Mouse (Mus musculus) brown adipose tissue, adult 24 weeks (tissue): ENCODE results near the gene Nrxn1. TPM values are rescaled to one million over a fixed set of nuclear protein-coding genes. Genes with fewer than 3 reads are reported as not detected.

Experiments used
- H3K27ac ChIP-seq: fragments of 200-500 bp; replicated peaks from 2 replicates; pipeline ENCODE4 v1.5.1; 2012; ENCODE audit warnings: low read depth, mild to moderate bottlenecking, low read length
- H3K4me1 ChIP-seq: fragments of 200-500 bp; 2 replicates; pipeline ENCODE4 v1.6.1; 2012; ENCODE audit warnings: low read length, mixed read lengths; ENCODE audit not compliant: control insufficient read depth, insufficient read depth, insufficient read length
- H3K4me3 ChIP-seq: fragments of 200-500 bp; 2 replicates; pipeline ENCODE4 v1.5.1; 2012; ENCODE audit warnings: low read depth, mild to moderate bottlenecking, low read length, moderate library complexity; ENCODE audit not compliant: insufficient read depth
- polyA plus RNA-seq: library from polyadenylated mRNA; stranded (reverse); fragments of >200 nt; gene quantifications from 2 replicates; pipeline ENCODE4 v1.2.4, GENCODE M21; 2012; ENCODE audit not compliant: missing spikeins, insufficient read depth, insufficient read length

Gene Nrxn1
- polyA plus RNA-seq, 1 experiment: 0.67 TPM

DNA sequence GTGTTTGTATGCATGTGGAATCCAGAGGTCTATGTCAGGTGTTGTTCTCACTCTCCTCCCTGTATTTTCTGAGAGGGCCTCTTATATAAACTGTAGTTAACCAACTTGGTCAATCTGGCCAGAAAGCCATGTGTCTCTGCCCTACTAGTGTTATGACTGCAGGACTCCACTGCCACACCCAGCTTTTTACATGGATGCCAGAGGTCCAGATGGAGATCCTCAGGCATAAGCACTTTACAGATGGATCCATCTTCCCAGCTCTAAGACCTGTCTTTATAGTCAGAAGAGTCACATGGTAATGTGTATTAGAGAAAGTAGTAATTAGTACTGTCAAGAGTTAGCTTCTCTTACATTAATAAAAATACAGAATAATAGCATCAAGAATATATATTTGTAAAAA, 285.7 kb downstream of the Nrxn1 start:
- Histone ChIP-seq H3K27ac (no peak overlapping the region), H3K4me3 (no peak overlapping the region)

DNA sequence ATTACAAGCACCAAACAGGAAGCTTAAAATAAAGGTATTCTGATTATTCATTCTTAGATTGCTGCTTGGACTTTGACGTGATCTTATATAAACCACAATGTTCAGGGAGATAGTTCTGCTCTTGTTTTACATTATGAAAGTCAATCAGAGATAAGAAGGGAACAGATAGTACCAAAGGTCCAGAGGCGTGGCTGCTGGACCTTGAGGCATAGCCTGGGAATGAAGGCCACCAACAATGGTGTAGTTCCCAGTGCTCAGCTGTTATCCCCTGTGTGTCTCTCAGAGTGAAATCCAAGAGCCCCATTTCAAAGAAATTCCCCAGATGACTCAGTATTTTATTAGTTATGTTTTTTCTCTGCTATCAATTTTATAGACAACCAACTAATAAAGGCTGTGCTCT, 294.2 kb downstream of the Nrxn1 start:
- H3K4me1 ChIP-seq: no peaks in the 10 kb centered on the region
- no peak overlapping the region for H3K4me3 ChIP-seq
- no peak overlapping the region for H3K27ac ChIP-seq

More for the DNA sequence above, 285.7 kb downstream of the Nrxn1 start:
- H3K4me1 ChIP-seq: no peaks in the 10 kb centered on the region

GRCm38 (mm10) chr17:90797659-90798288, 295.1 kb downstream of the Nrxn1 start:
- Histone ChIP-seq H3K27ac (no peak overlapping the region), H3K4me1 (no peaks in the 10 kb centered on the region), H3K4me3 (no peak overlapping the region)

DNA sequence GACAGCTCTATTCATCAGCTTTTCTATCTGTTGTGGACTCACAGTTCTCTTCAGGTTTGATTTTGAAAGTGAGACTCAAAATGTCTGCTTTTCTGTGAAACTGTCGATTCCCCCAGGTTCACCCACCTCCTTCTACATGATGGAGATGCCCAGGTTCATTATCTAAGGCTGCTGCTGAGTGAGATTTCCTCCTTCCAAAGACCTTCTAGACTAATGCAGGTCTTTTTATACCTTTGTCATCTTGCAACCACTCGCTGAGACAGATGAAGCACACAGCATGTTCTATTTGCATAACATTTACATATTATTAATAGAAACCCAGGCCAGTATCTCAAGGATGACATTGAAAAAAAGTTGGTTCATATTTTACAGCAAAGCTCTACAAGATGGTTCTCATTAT, 295.9 kb downstream of the Nrxn1 start:
- Histone ChIP-seq H3K4me1 (no peaks in the 10 kb centered on the region), H3K27ac (no peak overlapping the region), H3K4me3 (no peak overlapping the region)

DNA sequence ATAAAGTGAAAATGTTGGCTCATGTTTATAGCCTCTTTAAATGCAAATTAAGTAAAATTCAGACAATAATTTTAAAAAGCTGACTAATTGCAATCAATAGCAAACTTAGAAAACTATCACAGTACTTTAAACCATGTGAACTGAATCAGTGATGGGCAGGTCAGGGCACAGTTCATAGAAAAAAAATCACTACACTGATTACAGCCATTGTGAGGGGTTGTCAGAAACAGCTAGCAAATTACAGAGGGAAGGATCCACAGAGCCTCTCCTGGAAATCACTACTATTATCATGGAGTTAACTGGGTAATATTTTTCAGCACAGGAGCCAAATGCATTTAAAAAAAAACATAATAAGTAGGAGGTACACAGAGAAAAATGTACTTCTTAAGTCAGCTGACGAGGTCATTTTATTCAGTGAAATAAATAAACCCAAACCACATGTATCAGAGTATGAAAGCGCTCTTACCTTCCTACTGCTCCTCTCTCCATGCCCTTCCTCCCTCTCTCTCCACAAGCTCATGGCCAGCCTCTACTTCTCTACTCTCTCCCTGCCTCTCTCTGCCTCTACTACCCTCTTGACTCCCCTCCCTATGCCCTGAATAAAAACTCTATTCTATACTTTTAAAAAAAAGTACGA, 304.3 kb downstream of the Nrxn1 start:
- Histone ChIP-seq H3K4me1 (no peaks in the 10 kb centered on the region), H3K27ac (no peak overlapping the region), H3K4me3 (no peak overlapping the region)

DNA sequence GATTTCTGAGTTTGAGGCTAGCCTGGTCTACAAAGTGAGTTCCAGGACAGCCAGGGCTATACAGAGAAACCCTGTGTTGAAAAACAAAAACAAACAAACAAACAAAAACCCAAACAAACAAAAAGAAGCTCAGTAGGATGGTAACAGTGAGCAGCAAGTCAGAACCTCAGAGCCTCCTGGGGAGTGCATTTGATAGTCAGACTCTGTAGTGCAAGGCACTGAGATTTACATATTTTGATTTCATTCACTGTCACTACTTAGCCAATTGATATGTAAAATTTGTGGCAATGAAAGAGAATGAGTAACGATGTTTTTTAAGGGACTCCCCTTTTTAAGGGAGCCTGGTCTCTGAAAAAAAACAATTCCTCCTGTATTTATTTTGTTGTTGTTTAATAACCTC, 304.8 kb downstream of the Nrxn1 start:
- H3K27ac ChIP-seq: no peak overlapping the region
- no peaks in the 10 kb centered on the region for H3K4me1 ChIP-seq
- H3K4me3 ChIP-seq: no peak overlapping the region

GRCm38 (mm10) chr17:90787121-90787788, 305.6 kb downstream of the Nrxn1 start:
- H3K4me3 ChIP-seq: no peak overlapping the region
- H3K27ac ChIP-seq: no peak overlapping the region
- no peaks in the 10 kb centered on the region for H3K4me1 ChIP-seq

DNA sequence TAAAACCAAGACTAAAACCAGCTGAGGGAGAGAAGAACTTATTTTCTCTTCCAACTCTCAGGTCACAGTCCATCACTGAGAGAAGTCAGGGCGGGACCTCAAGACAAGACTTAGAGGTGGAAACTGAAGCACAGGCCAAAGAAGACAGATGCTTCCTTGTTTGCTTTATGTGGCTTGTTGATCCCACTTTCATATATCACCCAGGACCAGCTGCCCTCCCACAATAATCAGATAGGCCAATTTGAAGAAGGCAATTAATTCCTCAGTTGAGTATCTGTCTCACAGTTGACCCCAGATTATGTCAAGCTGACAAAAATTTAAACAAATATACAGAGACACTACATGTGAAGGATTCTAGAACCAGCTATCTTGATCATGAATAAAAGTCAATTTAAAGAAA, 312.4 kb downstream of the Nrxn1 start:
- Histone ChIP-seq H3K4me3 (no peak overlapping the region), H3K4me1 (no peaks in the 10 kb centered on the region), H3K27ac (no peak overlapping the region)

- no peak overlapping the region for H3K27ac ChIP-seq
- H3K4me3 ChIP-seq: no peak overlapping the region
- H3K4me1 ChIP-seq: no peaks in the 10 kb centered on the region
These were observed 317.5 kb downstream of the Nrxn1 start for GRCm38 (mm10) chr17:90775397-90775796.

DNA sequence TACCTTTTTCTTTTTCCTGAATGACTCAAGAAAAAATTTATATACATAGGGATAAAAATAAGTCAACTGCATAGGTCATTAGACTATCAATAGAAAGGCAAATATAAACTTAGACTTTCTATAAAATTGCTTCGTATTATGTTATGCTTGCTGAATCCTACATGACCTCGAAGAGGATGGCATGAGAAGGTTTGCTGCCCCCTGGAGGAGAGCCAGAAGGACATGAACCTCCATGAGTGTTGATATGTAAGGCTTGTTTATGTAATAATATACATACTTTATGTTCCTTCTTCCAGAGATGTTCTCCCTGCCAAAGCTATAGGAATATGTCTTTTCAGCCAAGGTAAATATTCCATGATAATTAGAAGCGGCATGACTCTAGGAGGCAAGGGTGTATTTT, 319.6 kb downstream of the Nrxn1 start:
- H3K27ac ChIP-seq: no peak overlapping the region
- no peak overlapping the region for H3K4me3 ChIP-seq
- H3K4me1 ChIP-seq: no peaks in the 10 kb centered on the region

- Histone ChIP-seq H3K4me3 (no peak overlapping the region), H3K27ac (no peak overlapping the region), H3K4me1 (no peaks in the 10 kb centered on the region)
These were observed 324.7 kb downstream of the Nrxn1 start for GRCm38 (mm10) chr17:90768216-90768615.

DNA sequence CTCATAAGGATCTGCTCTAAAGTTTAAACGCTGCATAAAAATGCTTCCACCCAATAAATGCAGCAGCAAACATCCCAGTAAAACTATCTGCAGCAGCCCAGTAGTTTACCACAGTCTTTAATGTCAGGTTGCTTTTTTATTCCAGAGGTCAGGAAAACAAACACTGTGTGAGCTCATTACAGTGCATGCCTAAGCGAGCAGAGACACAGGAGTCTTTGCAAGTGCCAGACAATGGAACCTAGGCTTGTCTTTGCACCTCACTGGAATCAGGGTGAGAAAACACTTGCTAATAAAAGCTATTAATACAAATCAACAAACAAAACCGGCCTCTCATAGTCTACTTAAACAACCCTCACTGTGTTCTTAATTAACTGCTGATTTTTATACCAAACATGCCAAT, 365.7 kb downstream of the Nrxn1 start:
- Histone ChIP-seq H3K27ac (no peak overlapping the region), H3K4me1 (no peaks in the 10 kb centered on the region), H3K4me3 (no peak overlapping the region)

GRCm38 (mm10) chr17:90704773-90705172, 388.1 kb downstream of the Nrxn1 start:
- H3K27ac ChIP-seq: no peak overlapping the region

GRCm38 (mm10) chr17:90702626-90703025, 390.2 kb downstream of the Nrxn1 start:
- H3K4me3 ChIP-seq: no peak overlapping the region
- no peak overlapping the region for H3K27ac ChIP-seq

More at GRCm38 (mm10) chr17:90704773-90705172, 388.1 kb downstream of the Nrxn1 start:
- Histone ChIP-seq H3K4me1 (no peaks in the 10 kb centered on the region), H3K4me3 (no peak overlapping the region)

DNA sequence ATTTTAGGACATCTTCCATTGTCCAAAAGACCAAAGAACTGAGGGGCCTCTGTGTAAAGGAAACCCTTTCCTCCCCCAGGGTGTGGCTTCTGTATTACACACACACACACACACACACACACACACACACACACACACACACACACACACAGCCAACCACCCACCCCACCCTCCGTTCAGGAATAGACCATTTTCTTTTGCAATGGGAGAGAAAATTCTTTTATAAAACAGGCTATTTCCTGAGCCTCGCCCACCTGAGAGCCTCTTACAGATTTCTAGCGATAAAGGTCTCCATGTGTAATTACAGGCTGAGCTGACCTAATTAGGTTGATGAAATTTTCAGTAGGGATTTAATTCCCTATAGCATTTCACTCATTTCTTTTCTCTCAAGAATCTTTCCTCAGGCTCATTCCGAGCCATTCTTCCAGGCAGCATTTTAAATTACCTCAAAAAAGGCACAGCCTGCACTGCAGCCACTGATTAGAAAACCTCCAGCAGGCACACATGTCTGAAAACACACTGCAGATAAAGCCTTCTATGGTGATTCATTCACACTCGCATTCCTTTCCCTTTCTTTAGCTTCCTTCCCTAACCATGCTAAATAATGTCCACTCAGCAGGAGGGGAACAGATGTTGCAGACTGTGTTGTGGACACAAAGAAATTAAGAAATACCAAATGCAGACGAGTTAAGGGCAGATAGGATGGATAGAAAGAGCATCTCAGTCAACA, 396.6 kb downstream of the Nrxn1 start:
- H3K4me1 ChIP-seq: no peaks in the 10 kb centered on the region
- no peak overlapping the region for H3K27ac ChIP-seq
- H3K4me3 ChIP-seq: no peak overlapping the region

More at GRCm38 (mm10) chr17:90702626-90703025, 390.2 kb downstream of the Nrxn1 start:
- H3K4me1 ChIP-seq: no peaks in the 10 kb centered on the region
